Mouse (Mus musculus): ENCODE measurements around the gene Fars2. TPM values are rescaled to one million over a fixed set of nuclear protein-coding genes. Genes with fewer than 3 reads are reported as not detected.
"Not testable (repeated sequence)": the region's sequence is repeated elsewhere in the genome, so short reads cannot be mapped to it uniquely, and the experiment has no call there.

Fars2 gene
- total RNA-seq, 2 experiments from 2014 or later = 36.5 to 37.8 TPM

- intact Hi-C loops (cut with DNase I) = no loop called here
Measured at GRCm38 (mm10) chr13:36422446-36422845, 305.2 kb downstream of the Fars2 start.

DNA sequence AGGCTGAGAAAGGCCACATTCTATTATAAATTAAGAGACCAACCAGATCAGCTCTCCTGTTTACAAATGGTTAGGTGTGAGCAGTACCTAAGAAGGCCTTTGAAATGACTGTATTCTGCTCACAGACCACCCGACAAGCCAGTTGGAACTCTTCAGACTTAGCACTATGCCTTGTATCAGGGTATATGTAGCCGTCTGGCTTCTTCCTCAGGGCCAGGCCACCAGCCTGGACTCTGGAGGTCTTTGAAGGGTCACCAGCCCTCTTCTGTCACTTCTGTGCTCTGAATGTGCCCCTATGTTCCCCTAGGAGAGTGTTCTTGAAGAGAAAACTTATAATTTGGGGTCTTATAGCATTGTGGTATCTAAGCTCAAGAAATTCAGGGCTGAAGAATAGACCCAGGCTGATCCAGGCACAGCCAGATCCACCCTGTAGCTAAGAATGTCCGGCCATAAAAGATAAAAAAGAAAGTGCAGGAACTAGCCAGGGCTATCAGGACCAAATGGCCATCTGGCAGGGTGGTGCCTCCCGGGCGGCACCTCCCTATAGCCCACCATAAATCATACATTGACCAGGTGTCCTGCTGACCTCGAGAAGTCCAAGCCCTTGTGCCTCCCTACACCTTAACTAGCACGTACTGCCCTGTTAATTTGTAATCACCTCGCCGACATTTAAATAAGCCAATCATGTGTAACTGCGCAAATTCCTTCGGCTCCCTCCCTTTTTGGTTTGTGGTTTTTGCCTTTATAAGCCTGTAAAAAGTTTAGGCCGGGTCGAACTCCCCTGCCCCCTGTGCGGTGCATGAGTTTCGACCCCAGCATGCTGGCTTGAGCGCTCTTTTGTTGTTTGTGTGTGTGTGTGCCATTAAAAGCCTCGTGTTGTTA lies 308.9 kb downstream of the Fars2 start:
- intact Hi-C loops (cut with DNase I); DNase-seq (ENCODE audit: low spot score in 2 of 2): not testable (repeated sequence)

More at GRCm38 (mm10) chr13:36422446-36422845, 305.2 kb downstream of the Fars2 start:
- DNase-seq (ENCODE audit: low spot score in 2 of 2) = no peak

GRCm38 (mm10) chr13:36429500-36430189 lies 312.4 kb downstream of the Fars2 start:
- intact Hi-C loops (cut with DNase I) = no loop called here

GRCm38 (mm10) chr13:36430420-36431114 lies 313.4 kb downstream of the Fars2 start:
- intact Hi-C loops (cut with DNase I) = no loop called here

More at GRCm38 (mm10) chr13:36429500-36430189, 312.4 kb downstream of the Fars2 start:
- no peak for DNase-seq (ENCODE audit: low spot score in 2 of 2)

DNA sequence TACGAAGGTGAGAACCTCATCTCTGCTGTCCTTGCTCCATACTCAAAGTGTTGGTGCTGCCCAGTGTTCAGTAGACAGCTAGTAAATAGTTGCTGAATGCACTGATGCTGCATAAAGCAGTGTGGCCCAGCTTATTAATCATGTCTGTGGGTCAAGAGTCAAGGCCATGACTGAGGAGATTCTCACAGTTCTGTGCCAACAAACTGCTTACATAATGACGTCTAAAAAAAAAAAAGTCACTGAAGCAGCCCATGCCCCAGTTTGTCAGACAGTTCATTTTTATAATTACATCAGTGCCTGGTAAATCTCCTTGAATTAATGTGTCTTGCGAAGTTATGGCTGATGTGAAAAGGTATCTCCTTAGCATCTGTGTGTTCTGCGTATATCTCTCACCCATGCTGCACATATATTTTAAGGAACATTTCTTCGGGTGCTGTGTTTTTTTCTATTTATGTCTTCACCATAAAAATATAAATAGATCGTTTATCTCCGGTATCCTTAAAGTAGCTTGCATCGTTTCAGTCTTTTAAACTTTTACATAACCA lies 314.8 kb downstream of the Fars2 start:
- intact Hi-C loops (cut with DNase I) = no loop called here
- peak in 1 of 2 experiments; percentile 19 for DNase-seq (ENCODE audit: low spot score in 2 of 2)

More at GRCm38 (mm10) chr13:36430420-36431114, 313.4 kb downstream of the Fars2 start:
- DNase-seq (ENCODE audit: low spot score in 2 of 2) = no peak

- intact Hi-C loops (cut with DNase I) = no loop called here
- no peak for DNase-seq (ENCODE audit: low spot score in 2 of 2)
Measured at GRCm38 (mm10) chr13:36444748-36445423, 327.7 kb downstream of the Fars2 start.

- intact Hi-C loops (cut with DNase I) = no loop called here
- no peak for DNase-seq (ENCODE audit: low spot score in 2 of 2)
Measured at GRCm38 (mm10) chr13:36447947-36448346, 330.7 kb downstream of the Fars2 start.

- no peak for DNase-seq (ENCODE audit: low spot score in 2 of 2)
- intact Hi-C loops (cut with DNase I) = no loop called here
Measured at GRCm38 (mm10) chr13:36448565-36448964, 331.4 kb downstream of the Fars2 start.

- intact Hi-C loops (cut with DNase I) = no loop called here
- DNase-seq (ENCODE audit: low spot score in 2 of 2) = peak in 1 of 2 experiments; percentile 13
Measured at GRCm38 (mm10) chr13:36451437-36451836, 334.2 kb downstream of the Fars2 start.

GRCm38 (mm10) chr13:36460473-36460872 lies 343.3 kb downstream of the Fars2 start:
- DNase-seq (ENCODE audit: low spot score in 2 of 2) = no peak
- intact Hi-C loops (cut with DNase I) = no loop called here

DNA sequence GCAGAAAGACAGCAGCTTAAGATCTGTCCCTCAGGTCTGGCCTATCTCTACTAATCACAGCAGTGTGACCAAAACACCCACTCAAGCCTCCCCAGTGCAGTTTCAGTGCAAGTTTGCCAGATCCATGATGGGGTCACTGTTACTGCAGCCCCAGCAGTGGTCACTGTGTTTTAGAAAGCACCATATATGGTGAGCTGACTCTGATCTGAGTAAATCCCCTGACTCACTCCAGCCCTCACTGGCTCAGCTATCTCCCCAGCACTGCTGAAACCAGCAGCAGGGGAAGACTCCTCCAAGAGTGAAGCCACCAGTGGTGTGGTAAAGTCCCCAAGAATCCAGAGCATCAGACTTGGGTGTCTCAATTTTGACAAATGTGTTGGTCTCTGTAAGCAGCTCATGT lies 346.5 kb downstream of the Fars2 start:
- intact Hi-C loops (cut with DNase I) = no loop called here
- DNase-seq (ENCODE audit: low spot score in 2 of 2) = no peak

- intact Hi-C loops (cut with DNase I); DNase-seq (ENCODE audit: low spot score in 2 of 2): not testable (repeated sequence)
Measured at GRCm38 (mm10) chr13:36466076-36466475, 348.9 kb downstream of the Fars2 start.

DNA sequence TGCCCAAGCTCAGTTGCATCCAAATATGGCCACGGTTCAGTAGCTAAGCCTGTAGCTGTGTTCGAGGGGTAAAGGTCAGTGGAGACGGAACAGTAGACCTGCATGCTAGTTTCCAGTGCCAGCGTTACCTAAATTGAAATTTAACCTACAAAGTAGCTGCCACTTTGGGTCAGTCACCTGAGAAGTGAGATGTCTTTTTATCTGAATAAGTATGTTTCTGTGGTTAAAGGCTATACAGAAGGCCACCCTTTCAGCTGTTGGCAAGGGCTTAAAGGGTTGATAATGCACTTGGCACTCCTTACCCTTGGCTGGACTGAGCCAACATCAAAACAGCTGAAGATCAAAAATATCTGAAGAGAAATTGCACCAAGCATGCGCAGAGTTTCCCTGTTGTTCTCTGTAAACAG lies 349.3 kb downstream of the Fars2 start:
- intact Hi-C loops (cut with DNase I) = no loop called here
- DNase-seq (ENCODE audit: low spot score in 2 of 2) = no peak

DNA sequence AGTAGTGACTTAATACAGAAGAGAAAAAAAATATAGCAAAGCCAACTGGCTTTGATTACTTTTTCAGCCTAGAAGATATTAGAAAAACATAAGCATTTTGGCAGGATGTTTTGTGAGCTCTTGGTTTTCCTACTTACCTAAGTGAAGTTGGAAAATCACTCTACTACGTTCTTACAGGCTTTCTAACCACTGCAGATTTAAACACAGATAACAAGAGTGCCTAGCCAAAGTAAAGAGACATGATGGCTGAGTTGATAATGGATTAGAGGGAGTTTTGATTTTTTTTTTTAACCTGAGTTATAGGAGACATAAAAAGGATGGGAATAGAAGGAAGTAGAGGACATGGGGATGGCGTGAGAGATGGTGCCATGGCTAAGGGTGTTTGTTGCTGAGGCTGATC lies 350.6 kb downstream of the Fars2 start:
- intact Hi-C loops (cut with DNase I) = no loop called here
- DNase-seq (ENCODE audit: low spot score in 2 of 2) = no peak

DNA sequence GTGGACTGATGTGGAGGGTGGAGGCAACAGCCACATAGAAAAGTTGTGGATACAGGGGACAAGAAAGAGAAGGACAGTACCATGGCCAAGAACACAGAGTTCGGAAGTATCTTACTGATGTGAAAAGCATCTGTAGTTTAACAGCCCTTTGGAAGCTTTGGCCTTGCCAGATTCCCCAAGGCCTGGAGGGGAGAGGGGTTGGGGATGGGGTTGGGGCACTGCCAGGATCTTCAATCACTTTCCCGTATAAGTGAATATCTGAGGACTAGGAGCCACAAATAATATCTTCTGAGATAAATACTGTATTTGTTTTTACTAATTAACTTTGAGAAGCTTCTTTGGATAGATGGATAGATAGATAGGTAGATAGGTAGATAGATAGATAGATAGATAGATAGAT lies 351.8 kb downstream of the Fars2 start:
- intact Hi-C loops (cut with DNase I) = no loop called here
- DNase-seq (ENCODE audit: low spot score in 2 of 2) = no peak

GRCm38 (mm10) chr13:36469412-36470125 lies 352.4 kb downstream of the Fars2 start:
- DNase-seq (ENCODE audit: low spot score in 2 of 2) = no peak
- intact Hi-C loops (cut with DNase I) = no loop called here

- intact Hi-C loops (cut with DNase I) = no loop called here
- no peak for DNase-seq (ENCODE audit: low spot score in 2 of 2)
Measured at GRCm38 (mm10) chr13:36477648-36478047, 360.4 kb downstream of the Fars2 start.

DNA sequence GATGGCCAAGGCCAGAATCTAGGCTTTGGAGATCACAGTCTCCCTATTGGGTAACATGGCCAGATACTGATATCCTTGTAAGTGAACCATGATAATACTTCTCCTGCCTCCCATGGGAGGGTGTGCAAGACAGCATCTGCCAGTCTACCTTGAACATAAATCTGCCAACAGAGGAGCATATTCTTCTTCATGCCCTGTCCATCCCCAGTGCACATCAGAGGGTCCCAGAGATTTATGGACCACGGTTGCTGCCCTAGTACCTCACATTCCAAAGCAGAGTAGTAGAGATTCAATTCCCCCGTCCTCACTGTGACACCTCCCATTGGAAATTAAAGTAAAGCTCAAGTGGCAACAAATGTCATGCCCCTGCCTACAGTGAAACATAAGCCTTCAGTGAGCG lies 361.0 kb downstream of the Fars2 start:
- DNase-seq (ENCODE audit: low spot score in 2 of 2) = no peak
- intact Hi-C loops (cut with DNase I) = no loop called here

DNA sequence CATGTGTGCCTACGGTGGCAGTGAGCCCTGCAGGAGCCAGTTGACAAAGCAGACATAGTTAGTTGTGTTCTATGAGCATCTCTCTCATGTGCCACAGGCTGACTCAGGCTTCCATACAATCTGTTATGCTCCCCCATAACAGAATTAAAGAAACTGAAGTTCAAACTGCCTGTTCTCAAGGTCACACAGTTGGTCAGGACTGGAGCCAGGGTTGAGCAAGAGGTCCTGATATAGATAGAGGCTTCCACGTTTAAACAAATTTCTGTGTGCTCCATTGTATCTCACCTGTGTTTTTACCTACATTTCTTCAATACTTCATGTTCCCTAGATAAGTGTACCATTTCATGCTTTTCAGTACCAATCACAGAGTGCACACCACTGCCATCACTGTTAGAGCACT lies 362.9 kb downstream of the Fars2 start:
- no peak for DNase-seq (ENCODE audit: low spot score in 2 of 2)
- intact Hi-C loops (cut with DNase I) = no loop called here

Measured in left cerebral cortex, postnatal 14 days (tissue).